Mouse (Mus musculus): Measurements from ENCODE around the gene Btaf1. TPM values are rescaled to one million over a fixed set of nuclear protein-coding genes. Genes with fewer than 3 reads are reported as not detected.

Btaf1 gene
- 5.8 TPM for polyA plus RNA-seq (2014; fragmentation: Illumina TruSeq; extraction: RNeasy Lipid Tissue Mini Kit (QIAGEN cat#74804); ENCODE audit: insufficient read depth, low read depth, low replicate concordance)

DNA sequence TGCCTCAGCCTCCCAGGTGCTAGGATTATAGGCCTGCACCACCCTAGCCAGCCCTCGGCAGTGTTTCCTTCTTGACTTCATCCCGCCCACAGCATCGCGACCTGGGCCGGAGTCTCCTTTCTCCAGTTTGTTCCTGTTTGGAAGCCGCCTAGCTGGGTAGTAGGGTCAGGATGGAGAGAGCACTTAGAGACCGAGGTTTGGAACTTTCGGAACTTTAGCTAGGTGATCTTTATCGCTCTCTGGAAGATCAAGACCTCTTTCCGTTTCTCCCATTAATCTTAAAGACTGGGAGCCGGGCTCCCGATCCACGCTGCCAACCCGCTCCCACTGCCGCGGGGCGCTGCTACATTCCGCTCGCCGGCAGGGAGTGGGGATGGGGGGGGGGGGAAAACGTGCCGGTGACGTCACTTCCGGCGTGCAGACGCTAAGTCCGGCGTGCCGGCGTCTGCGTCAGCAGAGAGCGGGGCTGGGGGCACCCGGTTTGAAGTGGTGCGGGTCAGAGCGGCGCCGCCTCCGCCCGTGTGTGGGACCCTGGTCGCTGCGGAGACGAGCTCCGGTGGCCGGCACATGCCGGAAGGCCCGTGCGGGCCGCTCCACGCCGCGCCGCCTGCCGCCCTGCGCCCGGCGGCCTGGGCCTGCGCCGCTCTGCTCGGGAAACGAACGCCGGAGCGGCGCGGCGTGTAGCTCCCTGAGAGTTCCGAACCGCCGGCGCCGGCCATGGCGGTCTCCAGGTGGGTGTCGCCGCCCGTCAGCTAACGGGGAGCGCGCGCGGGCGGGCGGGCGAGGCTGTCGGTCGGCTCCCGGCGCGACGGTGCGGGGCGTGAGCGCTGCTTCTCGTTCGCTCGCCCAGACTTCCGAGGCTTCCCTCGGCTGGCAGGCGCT, at the start of gene Btaf1:
Gene Btaf1, plus strand, starts transcription at position 409 of the 882 bp plus-strand sequence.

DNA sequence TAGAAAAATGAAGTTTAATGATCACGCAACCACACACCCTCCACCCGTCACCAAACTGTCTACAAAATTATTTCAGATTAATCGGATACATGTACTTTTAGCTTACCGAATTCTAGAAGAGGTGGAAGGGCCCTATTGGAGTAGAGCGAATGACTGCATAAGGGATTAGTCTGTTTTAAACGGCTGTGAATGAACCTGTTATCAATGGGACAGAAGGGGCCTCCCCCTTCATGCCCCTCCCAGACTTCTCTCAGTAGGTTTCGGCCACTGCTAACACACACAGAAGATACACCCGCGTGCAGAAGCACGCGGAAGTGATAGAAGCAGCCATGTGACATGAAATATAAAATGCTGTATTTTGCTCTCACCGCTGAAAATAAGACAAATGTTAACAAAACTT, 6.4 kb upstream of the Btaf1 start, which contains the start of gene Fgfbp3:
Gene Fgfbp3, minus strand, starts transcription at position 150 of the 400 bp plus-strand sequence.

Other genes starting within 250 kb of the Btaf1 start
- gene Ppp1r3c, start 189.4 kb upstream of the Btaf1 start, polyA plus RNA-seq (2014; fragmentation: Illumina TruSeq; extraction: RNeasy Lipid Tissue Mini Kit (QIAGEN cat#74804); ENCODE audit: insufficient read depth, low read depth, low replicate concordance): 17.7 TPM
- 26.8 TPM for gene Tnks2, start 91.8 kb upstream of the Btaf1 start, polyA plus RNA-seq (2014; fragmentation: Illumina TruSeq; extraction: RNeasy Lipid Tissue Mini Kit (QIAGEN cat#74804); ENCODE audit: insufficient read depth, low read depth, low replicate concordance)
- 2.1 TPM for gene Fgfbp3, start 6.5 kb upstream of the Btaf1 start, polyA plus RNA-seq (2014; fragmentation: Illumina TruSeq; extraction: RNeasy Lipid Tissue Mini Kit (QIAGEN cat#74804); ENCODE audit: insufficient read depth, low read depth, low replicate concordance)